Mouse (Mus musculus): ENCODE results near the gene Nrxn1. TPM values are rescaled to one million over a fixed set of nuclear protein-coding genes. Genes with fewer than 3 reads are reported as not detected.

The Nrxn1 gene
- total and polyA plus RNA-seq, 3 experiments: not detected

- Histone ChIP-seq H3K9ac (ENCODE audit: control insufficient read depth, low read depth, low read length, poor library complexity, severe bottlenecking) (no peak overlapping the region), H3K9me3 (replicated peaks; ENCODE audit: insufficient read depth, low read length) (no peaks in the 10 kb centered on the region), H3K4me1 (ENCODE audit: control insufficient read depth in 1 of 2, insufficient read depth in 2 of 2, low read length in 2 of 2) (no peaks in the 10 kb centered on the region), H3K79me2 (ENCODE audit: control insufficient read depth, insufficient read depth, low read length, poor library complexity) (no peaks in the 10 kb centered on the region), H3K27ac (ENCODE audit: control insufficient read depth, low read depth, low read length) (no peak overlapping the region), H3K27me3 (ENCODE audit: control insufficient read depth in 1 of 2, insufficient read depth in 2 of 2, low read length in 2 of 2) (no peaks in the 10 kb centered on the region), H3K36me3 (ENCODE audit: control insufficient read depth in 1 of 2, insufficient read depth in 2 of 2, low read length in 2 of 2) (no peaks in the 10 kb centered on the region), H3K4me3 (ENCODE audit: control insufficient read depth in 1 of 2, insufficient read depth in 1 of 2, low read depth in 2 of 2, low read length in 2 of 2) (no peak overlapping the region)
- DNase-seq (ENCODE audit: low read depth, low spot score): no peak
- TF ChIP-seq TCF12 (IDR thresholded peaks at IDR 0.05; ENCODE audit: low read depth, low read length): no peak
- no peak for TF ChIP-seq POLR2AphosphoS5 (IDR thresholded peaks at IDR 0.05; ENCODE audit: borderline replicate concordance, low read depth, low read length)
- no peak for TF ChIP-seq MAFK (IDR thresholded peaks at IDR 0.05; ENCODE audit: borderline replicate concordance, low read depth, low read length)
These were observed 493.0 kb downstream of the Nrxn1 start for GRCm38 (mm10) chr17:90599570-90600524.

GRCm38 (mm10) chr17:90594798-90595533 is 497.9 kb downstream of the Nrxn1 start:
- H3K79me2 ChIP-seq (ENCODE audit: control insufficient read depth, insufficient read depth, low read length, poor library complexity): no peaks in the 10 kb centered on the region
- H3K9ac ChIP-seq (ENCODE audit: control insufficient read depth, low read depth, low read length, poor library complexity, severe bottlenecking): no peak overlapping the region
- DNase-seq (ENCODE audit: low read depth, low spot score): no peak
- H3K4me1 ChIP-seq (ENCODE audit: control insufficient read depth in 1 of 2, insufficient read depth in 2 of 2, low read length in 2 of 2): no peaks in the 10 kb centered on the region
- no peaks in the 10 kb centered on the region for H3K27me3 ChIP-seq (ENCODE audit: control insufficient read depth in 1 of 2, insufficient read depth in 2 of 2, low read length in 2 of 2)
- H3K4me3 ChIP-seq (ENCODE audit: control insufficient read depth in 1 of 2, insufficient read depth in 1 of 2, low read depth in 2 of 2, low read length in 2 of 2): no peak overlapping the region
- TF ChIP-seq ZMIZ1 (IDR thresholded peaks at IDR 0.05; ENCODE audit: low read depth, low read length): no peak
- no peak for TF ChIP-seq SIN3A (IDR thresholded peaks at IDR 0.05; ENCODE audit: low read length)
- TF ChIP-seq ZC3H11A (IDR thresholded peaks at IDR 0.05; ENCODE audit: low read depth, low read length): no peak
- no peak for TF ChIP-seq TAL1 (IDR thresholded peaks at IDR 0.05; ENCODE audit: low read length)
- no peak for TF ChIP-seq JUND (IDR thresholded peaks at IDR 0.05; ENCODE audit: low read depth, low read length)
- TF ChIP-seq GABPA (IDR thresholded peaks at IDR 0.05; ENCODE audit: low read depth, low read length): no peak
- H3K27ac ChIP-seq (ENCODE audit: control insufficient read depth, low read depth, low read length): no peak overlapping the region
- H3K36me3 ChIP-seq (ENCODE audit: control insufficient read depth in 1 of 2, insufficient read depth in 2 of 2, low read length in 2 of 2): no peaks in the 10 kb centered on the region
- H3K9me3 ChIP-seq (replicated peaks; ENCODE audit: insufficient read depth, low read length): no peaks in the 10 kb centered on the region

- no peaks in the 10 kb centered on the region for H3K27me3 ChIP-seq (ENCODE audit: control insufficient read depth in 1 of 2, insufficient read depth in 2 of 2, low read length in 2 of 2)
- no peak for DNase-seq (ENCODE audit: low read depth, low spot score)
- peaks cover 0 to 5% of the 10 kb centered on the region in 2 experiments; a peak in 2 of 4 replicates for H3K4me1 ChIP-seq (ENCODE audit: control insufficient read depth in 1 of 2, insufficient read depth in 2 of 2, low read length in 2 of 2)
- H3K9ac ChIP-seq (ENCODE audit: control insufficient read depth, low read depth, low read length, poor library complexity, severe bottlenecking): no peak overlapping the region
- TF ChIP-seq POLR2A (IDR thresholded peaks at IDR 0.05; ENCODE audit: control insufficient read depth in 1 of 2, insufficient read depth in 1 of 2, low read depth in 1 of 2, low read length in 2 of 2, poor library complexity in 1 of 2) (no peak), JUND (IDR thresholded peaks at IDR 0.05; ENCODE audit: low read depth, low read length) (no peak), MAX (IDR thresholded peaks at IDR 0.05; ENCODE audit: low read length) (no peak), SMC3 (IDR thresholded peaks at IDR 0.05; ENCODE audit: low read depth, low read length) (no peak), ZC3H11A (IDR thresholded peaks at IDR 0.05; ENCODE audit: low read depth, low read length) (no peak), TAL1 (IDR thresholded peaks at IDR 0.05; ENCODE audit: low read length) (no peak), HCFC1 (IDR thresholded peaks at IDR 0.05; ENCODE audit: low read depth, low read length) (no peak), MEF2A (IDR thresholded peaks at IDR 0.05; ENCODE audit: extremely low read depth, insufficient replicate concordance, low read depth, low read length, poor library complexity, severe bottlenecking) (no peak), MXI1 (IDR thresholded peaks at IDR 0.05; ENCODE audit: low read depth, low read length) (no peak), ZNF384 (IDR thresholded peaks at IDR 0.05; ENCODE audit: low read depth, low read length) (no peak), GATA1 (IDR thresholded peaks at IDR 0.05; ENCODE audit: low read depth, low read length) (no peak), KAT2A (conservative IDR thresholded peaks at IDR 0.05; ENCODE audit: low read depth, low read length) (no peak), USF2 (IDR thresholded peaks at IDR 0.05; ENCODE audit: borderline replicate concordance in 1 of 2, insufficient read depth in 1 of 2, low read depth in 1 of 2, low read length in 2 of 2) (no peak), EP300 (IDR thresholded peaks at IDR 0.05; ENCODE audit: low read depth in 1 of 2, low read length in 2 of 2) (no peak), CHD1 (IDR thresholded peaks at IDR 0.05; ENCODE audit: low read depth, low read length) (no peak), MAZ (IDR thresholded peaks at IDR 0.05; ENCODE audit: low read depth, low read length) (no peak)
- H3K9me3 ChIP-seq (replicated peaks; ENCODE audit: insufficient read depth, low read length): no peaks in the 10 kb centered on the region
- no peak overlapping the region for H3K4me3 ChIP-seq (ENCODE audit: control insufficient read depth in 1 of 2, insufficient read depth in 1 of 2, low read depth in 2 of 2, low read length in 2 of 2)
- no peaks in the 10 kb centered on the region for H3K36me3 ChIP-seq (ENCODE audit: control insufficient read depth in 1 of 2, insufficient read depth in 2 of 2, low read length in 2 of 2)
- no peaks in the 10 kb centered on the region for H3K79me2 ChIP-seq (ENCODE audit: control insufficient read depth, insufficient read depth, low read length, poor library complexity)
- no peak overlapping the region for H3K27ac ChIP-seq (ENCODE audit: control insufficient read depth, low read depth, low read length)
These were observed 506.0 kb downstream of the Nrxn1 start for GRCm38 (mm10) chr17:90586891-90587290.

Measured in MEL (cell line).